Mouse (Mus musculus) neutrophil, adult 83 days (primary cell): ENCODE data around the gene Sec31a. TPM values are rescaled to one million over a fixed set of nuclear protein-coding genes. Genes with fewer than 3 reads are reported as not detected.

Experiments
- total RNA-seq, 2 experiments: library from RNA; stranded (reverse); gene quantifications; one replicate each; pipeline ENCODE4 v1.2.4; 2023

Gene Sec31a
- total RNA-seq, result 10 to 100 TPM; 65.7 to 73.8 TPM

DNA sequence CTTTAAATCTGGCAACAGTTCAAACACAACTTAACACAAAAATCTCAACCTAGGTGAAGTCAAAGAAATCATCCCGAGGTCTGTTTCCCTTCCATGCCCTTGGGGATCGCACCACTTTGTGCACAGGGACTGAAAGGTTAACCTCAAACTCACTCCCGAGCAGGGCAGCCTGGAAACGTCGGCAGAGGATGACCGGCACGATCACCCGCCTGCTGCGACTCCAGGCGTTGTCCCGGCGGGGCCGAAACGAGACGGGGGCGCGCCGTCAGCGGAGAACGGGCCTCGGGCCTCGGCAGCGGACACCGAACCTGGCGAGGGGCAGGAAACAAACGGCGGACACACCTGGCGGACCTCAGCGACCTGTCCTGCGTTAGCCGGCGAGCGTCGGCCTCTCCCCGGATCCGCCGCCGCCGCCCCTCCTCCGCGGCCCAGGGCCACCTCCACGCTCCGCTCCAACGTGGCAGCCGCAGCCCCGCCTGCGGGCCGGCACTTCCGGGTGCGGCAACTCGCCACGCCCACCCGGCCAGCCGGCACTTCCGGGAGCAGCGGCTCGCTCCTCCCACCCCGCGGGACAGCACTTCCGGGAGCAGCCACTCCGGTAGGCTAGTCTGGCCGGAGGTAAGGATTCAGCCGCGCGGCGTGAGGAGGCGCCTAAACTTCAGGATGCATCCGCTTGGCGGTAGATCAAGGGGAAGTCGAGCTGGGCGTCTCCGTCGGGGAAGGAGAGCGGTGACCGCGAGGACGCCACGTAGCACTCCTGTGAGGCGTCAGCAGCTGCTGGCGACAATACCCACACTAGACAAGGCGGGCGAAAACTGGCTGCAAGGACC lies at the start of gene Sec31a:
TSS of gene Sec31a (minus strand) at position 474 of the 830 bp plus-strand sequence.

Other genes with a start within 250 kb of the Sec31a start
- 10 to 100 TPM; 35.6 to 36.4 TPM for gene Lin54, start 84.4 kb upstream of the Sec31a start, total RNA-seq
- gene Cops4, start 102.1 kb upstream of the Sec31a start, total RNA-seq, result 10 to 100 TPM; 29.5 to 33.4 TPM
- gene Plac8, start 156.0 kb upstream of the Sec31a start, total RNA-seq, result 100 to 1,000 TPM; 610 to 718 TPM